Mouse (Mus musculus) ES-E14 (cell line): Measurements from ENCODE around the gene Cry1.

ENCODE experiments used
- CHD2 ChIP-seq: IDR thresholded peaks from 2 replicates; pipeline ENCODE4 v1.6.1; 2014; ENCODE audit warnings: mild to moderate bottlenecking, low read depth, low read length, inconsistent platforms
- ZC3H11A ChIP-seq: IDR thresholded peaks from 2 replicates; pipeline ENCODE4 v1.6.1; 2012; ENCODE audit warnings: low read depth, mild to moderate bottlenecking, inconsistent platforms, low read length, borderline replicate concordance

GRCm38 (mm10) chr10:85157451-85157850, 27.4 kb downstream of the Cry1 start:
- TF ChIP-seq CHD2 (no peak), ZC3H11A (no peak)
